Mouse (Mus musculus) heart, adult 2 months (tissue): ENCODE data around the gene Prkag1.

Source experiments
- CTCF ChIP-seq: fragments of 200-600 bp; IDR thresholded peaks from 2 replicates; pipeline ENCODE4 v1.8.1; 2022; ENCODE audit warnings: antibody characterized with exemption, mild to moderate bottlenecking, moderate library complexity
- EP300 ChIP-seq: fragments of 200-500 bp; IDR thresholded peaks from 2 replicates; pipeline ENCODE4 v1.6.1; 2011; ENCODE audit warnings: low read depth, low read length, control low read depth; ENCODE audit not compliant: insufficient read depth
- POLR2A ChIP-seq: fragments of 200-500 bp; IDR thresholded peaks from 2 replicates; pipeline ENCODE4 v1.6.1; 2011; ENCODE audit warnings: mild to moderate bottlenecking, low read depth, low read length, control low read depth; ENCODE audit not compliant: insufficient read depth

DNA sequence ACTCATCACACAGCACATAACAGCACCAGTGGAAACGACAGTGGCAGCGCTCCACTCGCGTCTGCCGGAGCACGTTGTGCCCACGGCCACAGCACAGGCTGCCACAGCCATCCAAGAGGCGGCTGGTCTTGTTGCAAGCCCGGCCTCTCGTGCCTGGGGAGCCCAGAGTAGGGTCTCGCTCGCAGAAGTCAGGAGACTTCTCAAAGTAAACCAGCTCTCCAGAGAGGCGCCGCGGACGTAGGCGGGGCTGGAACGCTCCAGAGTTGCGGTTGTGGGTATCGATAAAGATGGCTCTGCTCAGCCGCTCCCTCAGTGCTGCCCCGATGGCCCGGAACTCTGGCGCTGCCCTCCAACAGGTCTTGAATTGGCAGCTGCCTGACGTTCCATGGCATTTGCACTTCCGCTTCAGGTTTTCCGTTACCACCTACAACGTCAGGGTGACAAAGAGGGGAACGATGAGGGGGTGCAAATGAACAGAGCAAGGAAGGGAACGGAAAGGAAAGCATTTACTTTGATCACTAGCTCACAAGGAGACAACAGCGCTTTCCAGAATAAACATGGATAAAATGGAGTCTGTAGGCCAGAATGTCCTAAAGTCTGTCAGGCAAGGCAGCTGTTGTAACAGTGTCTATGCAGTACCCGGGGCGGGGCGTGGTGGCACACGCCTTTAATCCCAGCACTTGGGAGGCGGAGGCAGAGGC, 58.7 kb downstream of the Prkag1 start:
- no peak for TF ChIP-seq CTCF
- no peak for TF ChIP-seq POLR2A
- no peak for TF ChIP-seq EP300
